In the genomic region with DNA sequence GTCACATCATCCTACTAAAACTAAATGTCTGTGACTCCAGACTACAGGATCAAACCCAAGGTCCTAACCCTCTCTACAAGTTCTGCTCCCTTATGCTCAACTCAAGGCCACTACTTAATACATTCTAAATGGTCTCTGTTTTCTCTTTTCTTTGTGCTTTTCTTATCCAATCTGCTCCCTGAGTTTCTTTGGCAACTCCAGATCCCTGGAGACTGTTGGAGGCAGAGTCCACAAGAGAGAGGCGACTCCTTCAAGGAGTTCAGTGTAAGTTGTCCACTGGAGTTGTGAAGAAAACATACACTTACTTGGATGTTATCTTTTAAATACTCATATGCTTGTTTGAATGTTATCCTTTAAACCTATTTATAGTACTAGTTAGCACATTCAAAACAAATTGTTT, we compare ENCODE assay signal across 10 mouse cellular contexts. TPM values are rescaled to one million over a fixed set of nuclear protein-coding genes. Genes with fewer than 3 reads are reported as not detected.
DNase-seq lines count a peak whose midpoint lies in the region; ATAC-seq and TF ChIP-seq lines count a peak whose summit lies in the region.
"Had no signal": no experiment of that assay in that cellular context is flagged by ENCODE, and none has a peak within 500 bp of the region (broad histone marks: within the 10 kb centered on the region; RNA-seq: fewer than 3 reads in every experiment).

No protein-coding gene starts in this region.

- no peaks in the 10 kb centered on the region for H3K9me3 ChIP-seq in heart, postnatal 0 days (replicated peaks; ENCODE audit: control insufficient read depth, low read length)
- H3K9me3 ChIP-seq in midbrain, embryonic 13.5 days, result no peaks in the 10 kb centered on the region
- H3K9me3 ChIP-seq in midbrain, postnatal 0 days (ENCODE audit: low read length), result no peaks in the 10 kb centered on the region
- no peaks in the 10 kb centered on the region for H3K9me3 ChIP-seq in neural tube, embryonic 13.5 days
- H3K9me3 ChIP-seq: forebrain, embryonic 10.5 days had no signal

- TF ChIP-seq POLR2A in embryonic fibroblast, embryonic 13.5 days (IDR thresholded peaks at IDR 0.05; ENCODE audit: low read depth, low read length), result no peak

- no peak overlapping the region for H3K9ac ChIP-seq in heart, postnatal 0 days (replicated peaks; ENCODE audit: low read depth, low read length)
- no peak overlapping the region for H3K9ac ChIP-seq in midbrain, embryonic 13.5 days (replicated peaks)
- H3K9ac ChIP-seq in midbrain, postnatal 0 days (replicated peaks; ENCODE audit: low read length, poor library complexity, severe bottlenecking), result no peak overlapping the region
- H3K9ac ChIP-seq in neural tube, embryonic 13.5 days, result no peak overlapping the region; the same call in 1 of the 2 replicates

- no peaks in the 10 kb centered on the region for H3K27me3 ChIP-seq in heart, postnatal 0 days (ENCODE audit: control insufficient read depth, insufficient read depth, low read length)
- H3K27me3 ChIP-seq in midbrain, embryonic 13.5 days, result no peaks in the 10 kb centered on the region
- H3K27me3 ChIP-seq in midbrain, postnatal 0 days (ENCODE audit: insufficient read depth, low read length), result no peaks in the 10 kb centered on the region
- H3K27me3 ChIP-seq in neural tube, embryonic 13.5 days, result no peaks in the 10 kb centered on the region

- no peak for TF ChIP-seq EP300 in heart, postnatal 0 days (IDR thresholded peaks at IDR 0.05; ENCODE audit: low read depth)

- 65% methylated on average over 1 of the region's 1 CpGs for WGBS in heart, postnatal 0 days
- WGBS in midbrain, embryonic 13.5 days, result 97% methylated on average over 1 of the region's 1 CpGs
- WGBS in midbrain, postnatal 0 days, result 74% methylated on average over 1 of the region's 1 CpGs
- 94% methylated on average over 1 of the region's 1 CpGs for WGBS in neural tube, embryonic 13.5 days

- intact Hi-C loops in heart, postnatal 25 days (cut with DNase I), result loop anchor here (10.0 kb wide), 1 partner anchor 181 kb away; no protein-coding TSS in a partner anchor

- ATAC-seq in heart, postnatal 0 days (ENCODE audit: insufficient read depth, low read depth), result no peak
- ATAC-seq in midbrain, embryonic 13.5 days, result no peak
- no peak for ATAC-seq in midbrain, postnatal 0 days (ENCODE audit: low FRiP score)
- ATAC-seq in neural tube, embryonic 13.5 days (ENCODE audit: low read depth), result no peak

- peaks cover 6% of the 10 kb centered on the region; the same call in 1 of the 2 replicates for H3K4me1 ChIP-seq in heart, postnatal 0 days (ENCODE audit: control insufficient read depth, insufficient read depth)
- H3K4me1 ChIP-seq in midbrain, embryonic 13.5 days (replicated peaks), result peaks cover 24% of the 10 kb centered on the region
- H3K4me1 ChIP-seq in midbrain, postnatal 0 days (ENCODE audit: insufficient read depth, low read length), result peaks cover 8% of the 10 kb centered on the region; the same call in 1 of the 2 replicates
- peaks cover 3% of the 10 kb centered on the region for H3K4me1 ChIP-seq in embryonic fibroblast, embryonic 13.5 days (ENCODE audit: control insufficient read depth, insufficient read depth, low read length)
- peaks cover 29% of the 10 kb centered on the region for H3K4me1 ChIP-seq in neural tube, embryonic 13.5 days (replicated peaks)

- no peak overlapping the region for H3K4me3 ChIP-seq in heart, postnatal 0 days (ENCODE audit: low read depth, low read length)
- H3K4me3 ChIP-seq in midbrain, embryonic 13.5 days (replicated peaks), result no peak overlapping the region
- no peak overlapping the region for H3K4me3 ChIP-seq in midbrain, postnatal 0 days (ENCODE audit: low read depth, low read length)
- peak overlapping the region; percentile 11; the same call in 1 of the 2 replicates for H3K4me3 ChIP-seq in embryonic fibroblast, embryonic 13.5 days (ENCODE audit: insufficient read depth, low read length)
- no peak overlapping the region for H3K4me3 ChIP-seq in neural tube, embryonic 13.5 days

- 0 out of 2 replicates have a peak overlapping the region, but pooled peaks have one; percentile 80 for H3K4me2 ChIP-seq in heart, postnatal 0 days (ENCODE audit: low read depth, low read length)
- H3K4me2 ChIP-seq in midbrain, embryonic 13.5 days (replicated peaks), result peak overlapping the region; percentile 90; the same call in 1 of the 2 replicates
- H3K4me2 ChIP-seq in midbrain, postnatal 0 days (ENCODE audit: low read depth, low read length, poor library complexity, severe bottlenecking), result no peak overlapping the region
- peak overlapping the region; percentile 94 for H3K4me2 ChIP-seq in neural tube, embryonic 13.5 days

- peaks cover 10% of the 10 kb centered on the region; the same call in 1 of the 2 replicates for H3K36me3 ChIP-seq in heart, postnatal 0 days (replicated peaks; ENCODE audit: control insufficient read depth, insufficient read depth, low read length)
- peaks cover 11% of the 10 kb centered on the region for H3K36me3 ChIP-seq in midbrain, embryonic 13.5 days
- no peaks in the 10 kb centered on the region for H3K36me3 ChIP-seq in midbrain, postnatal 0 days (ENCODE audit: insufficient read depth, low read length)
- H3K36me3 ChIP-seq in neural tube, embryonic 13.5 days, result peaks cover 15% of the 10 kb centered on the region

- TF ChIP-seq CTCF in heart, postnatal 0 days (IDR thresholded peaks at IDR 0.05; ENCODE audit: low read depth), result no peak
- no peak for TF ChIP-seq CTCF in midbrain, postnatal 0 days (IDR thresholded peaks at IDR 0.05)
- TF ChIP-seq CTCF in embryonic fibroblast, embryonic 13.5 days (IDR thresholded peaks at IDR 0.05; ENCODE audit: borderline replicate concordance, insufficient read depth, low read length), result no peak

- no peak overlapping the region for H3K27ac ChIP-seq in heart, postnatal 0 days (ENCODE audit: low read depth)
- H3K27ac ChIP-seq in midbrain, embryonic 13.5 days, result no peak overlapping the region
- no peak overlapping the region for H3K27ac ChIP-seq in midbrain, postnatal 0 days (ENCODE audit: low read depth, low read length)
- H3K27ac ChIP-seq in embryonic fibroblast, embryonic 13.5 days (ENCODE audit: insufficient read depth, low read length), result no peak overlapping the region
- H3K27ac ChIP-seq in neural tube, embryonic 13.5 days (replicated peaks), result no peak overlapping the region

- DNase-seq in heart, postnatal 0 days (ENCODE audit: low spot score), result no peak
- DNase-seq in heart, postnatal 25 days (ENCODE audit: low spot score), result no peak
- no peak for DNase-seq in midbrain, postnatal 0 days (ENCODE audit: low spot score)
- DNase-seq in kidney, postnatal 14 days, result no peak
- DNase-seq: kidney, adult 18-20 months; right cerebral cortex, postnatal 4 days had no signal

RNA-seq across cellular contexts. Expression of a gene that starts 2.1 kb away (rescaled TPM):
- total RNA-seq in heart, postnatal 0 days (2014; rRNA removed; ENCODE audit: low replicate concordance), result 3.6 and 9.1 TPM in 2 replicates
- polyA plus RNA-seq in heart, postnatal 0 days (2015; fragmentation: Nextera tagmentation; extraction: Ambion mirVana), result 13.4 and 13.9 TPM in 2 replicates
- total RNA-seq in heart, postnatal 25 days (2021), result 10 to 100 TPM; 20.9 to 23.7 TPM
- polyA plus RNA-seq in midbrain, embryonic 13.5 days (2015; fragmentation: Nextera tagmentation; extraction: Ambion mirVana), result 42.4 and 46.1 TPM in 2 replicates
- total RNA-seq in midbrain, postnatal 0 days (2014; rRNA removed), result 13.9 and 31.9 TPM in 2 replicates
- polyA plus RNA-seq in midbrain, postnatal 0 days (2015; fragmentation: Nextera tagmentation; extraction: Ambion mirVana), result 10.8 and 12.8 TPM in 2 replicates
- 37.7 and 54.7 TPM in 2 replicates for polyA plus RNA-seq in embryonic fibroblast, embryonic 13.5 days (2011; ENCODE audit: insufficient read length, low read depth, missing spikeins)
- polyA plus RNA-seq in neural tube, embryonic 13.5 days (2015; fragmentation: Nextera tagmentation; extraction: Ambion mirVana), result 38.7 and 40.0 TPM in 2 replicates
